Mouse (Mus musculus): ENCODE results near the gene Prnp.

DNA sequence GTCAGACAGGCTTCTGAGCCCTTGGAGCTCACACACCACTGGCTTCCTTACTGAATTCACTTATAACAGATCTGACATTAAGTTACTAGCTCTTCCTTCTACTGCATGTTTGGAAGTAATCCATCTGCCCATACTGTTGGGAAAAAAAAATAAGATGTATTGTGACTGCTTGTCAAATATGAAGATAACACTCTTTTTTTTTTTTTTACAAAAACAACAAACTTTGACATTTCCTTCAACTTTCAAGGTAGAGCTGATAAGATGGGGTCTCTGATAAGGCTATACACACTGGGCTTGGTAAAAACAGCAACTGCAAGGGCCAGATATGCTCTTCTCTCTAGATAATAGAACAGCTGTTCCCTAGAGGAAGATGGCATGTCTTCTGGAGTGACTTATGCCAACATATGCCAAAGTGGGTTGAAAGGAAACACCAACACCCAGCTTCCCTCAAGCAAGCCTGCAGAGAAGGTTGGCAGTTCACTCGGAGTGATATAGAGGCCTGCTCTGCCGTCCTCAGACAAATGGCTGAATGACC lies 45.4 kb upstream of the Prnp start:
- TF ChIP-seq POLR2A (IDR thresholded peaks at IDR 0.05; ENCODE audit: control insufficient read depth, extremely low read depth, insufficient read depth, low read length, poor library complexity) (no peak), CTCF (IDR thresholded peaks at IDR 0.05; ENCODE audit: borderline replicate concordance, control insufficient read depth, extremely low read depth, insufficient read depth, low read length, poor library complexity) (no peak)
